In the genomic region with DNA sequence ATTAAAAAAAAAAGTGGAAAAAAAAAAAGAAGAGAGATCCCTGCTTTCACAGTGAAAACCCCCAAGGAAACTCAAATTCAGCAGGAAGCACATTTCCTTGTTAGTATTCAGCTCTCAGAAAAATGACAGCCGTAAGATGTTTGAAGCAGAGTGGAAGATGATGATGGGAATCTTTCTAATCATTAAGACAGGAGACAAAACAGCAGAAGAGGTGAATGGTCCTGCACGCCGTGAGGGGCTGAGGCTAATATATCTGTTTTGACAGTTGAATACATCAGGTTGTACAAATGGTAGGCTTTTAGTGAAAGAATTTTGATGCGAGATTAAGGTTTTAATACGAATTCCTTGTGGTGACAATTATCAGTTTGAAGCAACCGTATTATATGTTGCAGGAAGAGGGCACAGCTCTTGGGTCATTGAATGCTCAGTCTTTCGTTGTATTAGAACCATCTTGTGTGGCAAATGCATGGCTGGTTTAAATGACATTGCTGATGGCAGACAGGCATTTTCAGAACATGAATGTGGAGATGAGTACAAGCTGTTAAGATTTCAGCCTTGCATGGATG, we compare ENCODE assay signal across 25 mouse cellular contexts.
DNase-seq lines count a peak whose midpoint lies in the region; ATAC-seq and TF ChIP-seq lines count a peak whose summit lies in the region.
"Had no signal": no experiment of that assay in that cellular context is flagged by ENCODE, and none has a peak within 500 bp of the region (broad histone marks: within the 10 kb centered on the region; RNA-seq: fewer than 3 reads in every experiment).

No protein-coding gene starts in this region.

- 59% methylated on average over 7 of the region's 7 CpGs for WGBS in forebrain, embryonic 12.5 days
- 67% methylated on average over 7 of the region's 7 CpGs for WGBS in forebrain, embryonic 11.5 days
- 45% methylated on average over 7 of the region's 7 CpGs for WGBS in hindbrain, postnatal 0 days
- WGBS in midbrain, postnatal 0 days: 23% methylated on average over 7 of the region's 7 CpGs

- no peaks in the 10 kb centered on the region for H3K9me3 ChIP-seq in forebrain, embryonic 12.5 days
- H3K9me3 ChIP-seq in forebrain, embryonic 11.5 days (ENCODE audit: control insufficient read depth, low read length): no peaks in the 10 kb centered on the region
- no peaks in the 10 kb centered on the region for H3K9me3 ChIP-seq in hindbrain, postnatal 0 days (ENCODE audit: low read length)
- H3K9me3 ChIP-seq in midbrain, postnatal 0 days (ENCODE audit: low read length): no peaks in the 10 kb centered on the region
- H3K9me3 ChIP-seq: embryonic facial prominence, embryonic 12.5 days; heart, embryonic 15.5 days; limb, embryonic 12.5 days; stomach, embryonic 15.5 days had no signal

- no peak for TF ChIP-seq CTCF in hindbrain, postnatal 0 days (IDR thresholded peaks at IDR 0.05; ENCODE audit: low read depth)
- TF ChIP-seq CTCF in midbrain, postnatal 0 days (IDR thresholded peaks at IDR 0.05): no peak

- no peak overlapping the region for H3K9ac ChIP-seq in forebrain, embryonic 12.5 days
- H3K9ac ChIP-seq in forebrain, embryonic 11.5 days (ENCODE audit: low read length): no peak overlapping the region
- H3K9ac ChIP-seq in hindbrain, postnatal 0 days (replicated peaks; ENCODE audit: low read length): no peak overlapping the region
- no peak overlapping the region for H3K9ac ChIP-seq in midbrain, postnatal 0 days (replicated peaks; ENCODE audit: low read length, poor library complexity, severe bottlenecking)
- H3K9ac ChIP-seq: embryonic facial prominence, embryonic 12.5 days; heart, embryonic 15.5 days; limb, embryonic 12.5 days; liver, postnatal 0 days; stomach, embryonic 15.5 days had no signal

- H3K27ac ChIP-seq in forebrain, embryonic 12.5 days: no peak overlapping the region
- H3K27ac ChIP-seq in forebrain, embryonic 11.5 days (ENCODE audit: low read depth, low read length): no peak overlapping the region
- H3K27ac ChIP-seq in hindbrain, postnatal 0 days: 0 out of 2 replicates have a peak overlapping the region, but pooled peaks have one; percentile 41
- H3K27ac ChIP-seq in midbrain, postnatal 0 days (ENCODE audit: low read depth, low read length): no peak overlapping the region
- H3K27ac ChIP-seq: embryonic facial prominence, embryonic 12.5 days; heart, embryonic 15.5 days; layer of hippocampus, adult 2 months; limb, embryonic 12.5 days; stomach, embryonic 15.5 days had no signal

- no peak for DNase-seq in forebrain, embryonic 11.5 days (ENCODE audit: low spot score)
- peak; percentile 11 for DNase-seq in left cerebral cortex, postnatal 4 days
- no peak for DNase-seq in left cerebral cortex, postnatal 10 days (ENCODE audit: extremely low spot score in 1 of 2, low spot score in 2 of 2)
- DNase-seq in hindbrain, postnatal 0 days (ENCODE audit: low spot score): peak; percentile 39
- DNase-seq in midbrain, postnatal 0 days (ENCODE audit: low spot score): peak; percentile 47
- no peak for DNase-seq in kidney, postnatal 10 days
- no peak for DNase-seq in ovary, adult 18-20 months (ENCODE audit: low spot score)
- DNase-seq: adrenal gland, postnatal 36 days; cerebellum, adult 11 months; cerebellum, postnatal 14 days; heart, postnatal 36 days; kidney, adult 8-10 months; kidney, postnatal 14 days; liver, postnatal 0 days; thymus, postnatal 25 days had no signal

- H3K4me2 ChIP-seq in forebrain, embryonic 12.5 days: no peak overlapping the region
- no peak overlapping the region for H3K4me2 ChIP-seq in forebrain, embryonic 11.5 days (ENCODE audit: low read depth, low read length, severe bottlenecking)
- no peak overlapping the region for H3K4me2 ChIP-seq in hindbrain, postnatal 0 days (ENCODE audit: low read depth, low read length)
- H3K4me2 ChIP-seq in midbrain, postnatal 0 days (ENCODE audit: low read depth, low read length, poor library complexity, severe bottlenecking): no peak overlapping the region
- H3K4me2 ChIP-seq: embryonic facial prominence, embryonic 12.5 days; heart, embryonic 15.5 days; limb, embryonic 12.5 days; liver, embryonic 11.5 days; stomach, embryonic 15.5 days had no signal

- intact Hi-C loops in left cerebral cortex, postnatal 4 days (cut with DNase I): no loop called here
- intact Hi-C loops in left cerebral cortex, postnatal 10 days (cut with DNase I): no loop called here

- no peak overlapping the region for H3K4me3 ChIP-seq in forebrain, embryonic 12.5 days (replicated peaks)
- H3K4me3 ChIP-seq in forebrain, embryonic 11.5 days (ENCODE audit: low read depth, low read length): no peak overlapping the region
- H3K4me3 ChIP-seq in hindbrain, postnatal 0 days (ENCODE audit: low read length): no peak overlapping the region
- no peak overlapping the region for H3K4me3 ChIP-seq in midbrain, postnatal 0 days (ENCODE audit: low read depth, low read length)
- H3K4me3 ChIP-seq: embryonic facial prominence, embryonic 12.5 days; erythroblast, embryonic 14.5 days; heart, embryonic 15.5 days; layer of hippocampus, adult 2 months; limb, embryonic 12.5 days; stomach, embryonic 15.5 days had no signal

- H3K27me3 ChIP-seq in forebrain, embryonic 12.5 days: no peaks in the 10 kb centered on the region
- H3K27me3 ChIP-seq in forebrain, embryonic 11.5 days (ENCODE audit: control insufficient read depth, insufficient read depth, low read length): no peaks in the 10 kb centered on the region
- H3K27me3 ChIP-seq in hindbrain, postnatal 0 days (ENCODE audit: insufficient read depth, low read length): no peaks in the 10 kb centered on the region
- H3K27me3 ChIP-seq in midbrain, postnatal 0 days (ENCODE audit: insufficient read depth, low read length): no peaks in the 10 kb centered on the region
- H3K27me3 ChIP-seq: embryonic facial prominence, embryonic 12.5 days; heart, embryonic 15.5 days; limb, embryonic 12.5 days; stomach, embryonic 15.5 days had no signal

- H3K4me1 ChIP-seq in forebrain, embryonic 12.5 days: no peaks in the 10 kb centered on the region; the same call in 1 of the 2 replicates
- no peaks in the 10 kb centered on the region for H3K4me1 ChIP-seq in forebrain, embryonic 11.5 days (replicated peaks; ENCODE audit: control insufficient read depth, insufficient read depth, low read length)
- no peaks in the 10 kb centered on the region for H3K4me1 ChIP-seq in hindbrain, postnatal 0 days (ENCODE audit: insufficient read depth, low read length)
- no peaks in the 10 kb centered on the region for H3K4me1 ChIP-seq in midbrain, postnatal 0 days (ENCODE audit: insufficient read depth, low read length)
- H3K4me1 ChIP-seq: embryonic facial prominence, embryonic 12.5 days; heart, embryonic 15.5 days; limb, embryonic 12.5 days; stomach, embryonic 15.5 days had no signal

- H3K36me3 ChIP-seq in forebrain, embryonic 12.5 days (replicated peaks): no peaks in the 10 kb centered on the region
- no peaks in the 10 kb centered on the region for H3K36me3 ChIP-seq in forebrain, embryonic 11.5 days (ENCODE audit: control insufficient read depth, insufficient read depth, low read length)
- no peaks in the 10 kb centered on the region for H3K36me3 ChIP-seq in hindbrain, postnatal 0 days (ENCODE audit: insufficient read depth, low read length)
- H3K36me3 ChIP-seq in midbrain, postnatal 0 days (ENCODE audit: insufficient read depth, low read length): no peaks in the 10 kb centered on the region
- H3K36me3 ChIP-seq: embryonic facial prominence, embryonic 12.5 days; heart, embryonic 15.5 days; limb, embryonic 12.5 days; stomach, embryonic 15.5 days had no signal

- ATAC-seq in forebrain, embryonic 12.5 days (ENCODE audit: low FRiP score): peak; percentile 55; the same call in 1 of the 2 replicates
- no peak for ATAC-seq in forebrain, embryonic 11.5 days (replicated peaks; ENCODE audit: low FRiP score)
- 0 out of 2 replicates have a peak, but pooled peaks have one; percentile 40 for ATAC-seq in hindbrain, postnatal 0 days
- ATAC-seq in midbrain, postnatal 0 days (ENCODE audit: low FRiP score): no peak
- ATAC-seq: CD4-positive, CD25-positive, alpha-beta regulatory T cell, adult 4 months; liver, postnatal 0 days; lung, postnatal 0 days had no signal

Comparison
In these comparisons a context has a peak if more than half of its experiments do, and no peak if none do; other contexts are left out.
1. ATAC-seq: peak in forebrain, embryonic 12.5 days (single experiment) and hindbrain, postnatal 0 days (single experiment); none in forebrain, embryonic 11.5 days (single experiment) and midbrain, postnatal 0 days (single experiment).
2. DNase-seq: peak in left cerebral cortex, postnatal 4 days (single experiment), hindbrain, postnatal 0 days (single experiment) and midbrain, postnatal 0 days (single experiment); none in forebrain, embryonic 11.5 days (single experiment), left cerebral cortex, postnatal 10 days (0 of 2), kidney, postnatal 10 days (single experiment) and ovary, adult 18-20 months (single experiment).